Comparison of ENCODE assay signal across 8 mouse cellular contexts in the genomic region with DNA sequence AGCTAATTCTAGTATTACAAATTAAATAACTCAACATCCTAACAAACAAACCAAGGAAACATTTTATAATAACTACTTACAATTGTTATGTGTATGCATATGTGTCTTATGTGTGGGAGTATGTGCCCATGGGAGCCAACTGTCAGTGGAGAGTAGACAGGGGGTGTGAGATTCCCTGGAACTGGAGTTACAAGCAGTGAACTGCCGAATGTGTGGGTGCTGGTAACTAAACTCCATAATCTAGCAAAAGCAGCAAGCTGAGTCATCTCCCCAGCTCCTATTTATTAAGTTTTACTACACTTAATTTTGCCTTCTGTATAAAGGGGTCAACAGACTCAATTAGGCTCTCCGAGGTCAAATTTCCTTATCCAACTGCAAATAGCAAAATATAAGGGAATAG. TPM values are rescaled to one million over a fixed set of nuclear protein-coding genes. Genes with fewer than 3 reads are reported as not detected.
DNase-seq lines count a peak whose midpoint lies in the region; ATAC-seq lines count a peak whose summit lies in the region.

No protein-coding gene starts in this region.

- no peak overlapping the region for H3K27ac ChIP-seq in neural tube, embryonic 11.5 days (ENCODE audit: low read depth, low read length)
- H3K27ac ChIP-seq in hindbrain, embryonic 12.5 days, result no peak overlapping the region
- H3K27ac ChIP-seq in macrophage, result no peak overlapping the region

- peak; percentile 56 for ATAC-seq in frontal cortex, adult (ENCODE audit: low TSS enrichment)
- no peak for ATAC-seq in neural tube, embryonic 11.5 days (ENCODE audit: insufficient read depth, low FRiP score, low TSS enrichment)
- ATAC-seq in hindbrain, embryonic 12.5 days (ENCODE audit: low FRiP score), result no peak

- H3K9ac ChIP-seq in neural tube, embryonic 11.5 days (ENCODE audit: low read length), result no peak overlapping the region
- H3K9ac ChIP-seq in hindbrain, embryonic 12.5 days, result peak overlapping the region; percentile 88

- H3K9me3 ChIP-seq in neural tube, embryonic 11.5 days (ENCODE audit: control insufficient read depth, low read length), result no peaks in the 10 kb centered on the region
- H3K9me3 ChIP-seq in hindbrain, embryonic 12.5 days (replicated peaks), result no peaks in the 10 kb centered on the region

- no peaks in the 10 kb centered on the region for H3K27me3 ChIP-seq in neural tube, embryonic 11.5 days (ENCODE audit: control insufficient read depth, insufficient read depth, low read length)
- H3K27me3 ChIP-seq in hindbrain, embryonic 12.5 days, result 0 out of 2 replicates have a peak, but pooled peaks cover 3% of the 10 kb centered on the region

- peaks cover 10% of the 10 kb centered on the region; the same call in 1 of the 2 replicates for H3K4me1 ChIP-seq in neural tube, embryonic 11.5 days (ENCODE audit: control insufficient read depth, insufficient read depth, low read length)
- H3K4me1 ChIP-seq in hindbrain, embryonic 12.5 days, result peaks cover 20% of the 10 kb centered on the region

- WGBS in neural tube, embryonic 11.5 days, result 69% methylated on average over 2 of the region's 2 CpGs
- WGBS in hindbrain, embryonic 12.5 days, result 67% methylated on average over 2 of the region's 2 CpGs
- WGBS in macrophage (ENCODE audit: missing documents), result 69% methylated on average over 2 of the region's 2 CpGs

- peak overlapping the region; percentile 95 for H3K4me3 ChIP-seq in neural tube, embryonic 11.5 days (ENCODE audit: low read depth, low read length)
- peak overlapping the region; percentile 88 for H3K4me3 ChIP-seq in hindbrain, embryonic 12.5 days
- H3K4me3 ChIP-seq in macrophage (ENCODE audit: inconsistent target), result peak overlapping the region; percentile 81

- H3K4me2 ChIP-seq in neural tube, embryonic 11.5 days (ENCODE audit: low read depth), result peak overlapping the region; percentile 63
- peak overlapping the region; percentile 74 for H3K4me2 ChIP-seq in hindbrain, embryonic 12.5 days (replicated peaks)

- no peak for DNase-seq in frontal cortex, postnatal 10 days (ENCODE audit: low spot score in 2 of 2)
- no peak for DNase-seq in neural tube, embryonic 11.5 days (ENCODE audit: low spot score)
- no peak for DNase-seq in neural tube, embryonic 10.5 days (ENCODE audit: extremely low spot score, low spot score)
- no peak for DNase-seq in ovary, postnatal 14 days (ENCODE audit: low spot score)
- no peak for DNase-seq in kidney, postnatal 10 days

- no peaks in the 10 kb centered on the region for H3K36me3 ChIP-seq in neural tube, embryonic 11.5 days (ENCODE audit: control insufficient read depth, insufficient read depth, low read length)
- H3K36me3 ChIP-seq in hindbrain, embryonic 12.5 days, result peaks cover 12% of the 10 kb centered on the region
- peaks cover 11% of the 10 kb centered on the region for H3K36me3 ChIP-seq in macrophage (ENCODE audit: inconsistent target)

- peaks cover 60% of the 10 kb centered on the region for H3K79me2 ChIP-seq in macrophage (ENCODE audit: inconsistent target)

RNA-seq across cellular contexts. Expression of a gene that starts 1.3 kb away (rescaled TPM):
- 258 and 268 TPM in 2 replicates for polyA plus RNA-seq in neural tube, embryonic 11.5 days (2014; fragmentation: Nextera tagmentation; extraction: Ambion mirVana)
- polyA plus RNA-seq in hindbrain, embryonic 12.5 days (2016; fragmentation: Nextera tagmentation; extraction: Ambion mirVana), result 261 and 289 TPM in 2 replicates
- total RNA-seq in macrophage (2018; cell fraction: chromatin; rRNA removed), result 100 to 1,000 TPM in 5 of 26 experiments, 10 to 100 TPM in 21; 51.5 to 132 (median 84.0) TPM
- total RNA-seq in macrophage (2018; cell fraction: cytosol; rRNA removed), result 100 to 1,000 TPM; 177 to 311 (median 219) TPM
- 100 to 1,000 TPM in 25 of 26 experiments, 10 to 100 TPM in 1; 86.7 to 335 (median 209) TPM for total RNA-seq in macrophage (2018; cell fraction: nucleus; rRNA removed)
- 234 to 409 TPM (median 238 TPM) in 3 replicates for polyA plus RNA-seq in macrophage (2018)

RNA-seq across cellular contexts. Expression of a gene that starts 44.9 kb away (rescaled TPM):
- polyA plus RNA-seq in neural tube, embryonic 11.5 days (2014; fragmentation: Nextera tagmentation; extraction: Ambion mirVana), result 58.2 and 60.2 TPM in 2 replicates
- polyA plus RNA-seq in hindbrain, embryonic 12.5 days (2016; fragmentation: Nextera tagmentation; extraction: Ambion mirVana), result 69.7 and 73.1 TPM in 2 replicates
- total RNA-seq in macrophage (2018; cell fraction: chromatin; rRNA removed), result 10 to 100 TPM; 13.1 to 48.0 (median 30.7) TPM
- total RNA-seq in macrophage (2018; cell fraction: cytosol; rRNA removed), result 10 to 100 TPM in 16 of 26 experiments, 1 to 10 TPM in 10; 7.7 to 12.9 (median 10.6) TPM
- 10 to 100 TPM in 23 of 26 experiments, 1 to 10 TPM in 3; 7.3 to 37.3 (median 21.4) TPM for total RNA-seq in macrophage (2018; cell fraction: nucleus; rRNA removed)
- 9.2 to 13.6 TPM (median 11.9 TPM) in 3 replicates for polyA plus RNA-seq in macrophage (2018)
